Mouse (Mus musculus): Measurements from ENCODE around the gene Col27a1. TPM values are rescaled to one million over a fixed set of nuclear protein-coding genes. Genes with fewer than 3 reads are reported as not detected.

Col27a1 gene
- total and polyA plus RNA-seq, 2 experiments = 2.2 to 5.4 TPM

DNA sequence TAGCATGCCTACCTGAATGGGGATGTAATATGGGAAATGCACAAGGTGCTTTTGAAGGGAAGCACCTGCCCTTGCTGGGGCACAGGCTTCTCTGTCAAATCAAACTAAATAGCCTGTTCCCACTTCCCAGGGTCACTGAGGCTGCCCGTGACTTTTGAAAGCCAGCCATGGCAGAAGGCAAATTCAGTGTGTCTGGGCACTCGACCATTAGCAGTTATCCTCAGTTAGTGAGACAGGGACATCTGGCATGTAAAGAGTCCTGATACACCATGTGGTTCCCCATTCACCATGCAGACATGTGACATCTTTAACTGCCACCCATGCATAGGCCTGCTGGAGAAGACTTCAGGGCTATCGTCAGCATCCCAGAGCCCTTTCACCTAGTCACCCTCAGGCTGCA, 5.3 kb downstream of the Col27a1 start:
- Histone ChIP-seq H3K4me3 (ENCODE audit: insufficient read depth, low read depth, low read length) (no peak overlapping the region), H3K79me2 (ENCODE audit: control insufficient read depth, insufficient read depth, low read length) (no peaks in the 10 kb centered on the region), H3K4me1 (ENCODE audit: control insufficient read depth, insufficient read depth, low read length) (peaks cover 6% of the 10 kb centered on the region), H3K9ac (ENCODE audit: low read depth, low read length) (no peak overlapping the region), H3K27ac (replicated peaks; ENCODE audit: insufficient read depth, low read depth, low read length) (no peak overlapping the region), H3K27me3 (ENCODE audit: control insufficient read depth, insufficient read depth, low read length) (no peaks in the 10 kb centered on the region), H3K36me3 (ENCODE audit: control insufficient read depth, insufficient read depth, low read length) (no peaks in the 10 kb centered on the region)
- no peak for DNase-seq (ENCODE audit: extremely low read depth, low read depth, low spot score)
- 89% methylated on average over 3 of the region's 3 CpGs for WGBS
- no peak for TF ChIP-seq CTCF (IDR thresholded peaks at IDR 0.05; ENCODE audit: low read depth, low read length)
- TF ChIP-seq POLR2A (IDR thresholded peaks at IDR 0.05; ENCODE audit: extremely low read depth, insufficient read depth, low read length) = no peak

DNA sequence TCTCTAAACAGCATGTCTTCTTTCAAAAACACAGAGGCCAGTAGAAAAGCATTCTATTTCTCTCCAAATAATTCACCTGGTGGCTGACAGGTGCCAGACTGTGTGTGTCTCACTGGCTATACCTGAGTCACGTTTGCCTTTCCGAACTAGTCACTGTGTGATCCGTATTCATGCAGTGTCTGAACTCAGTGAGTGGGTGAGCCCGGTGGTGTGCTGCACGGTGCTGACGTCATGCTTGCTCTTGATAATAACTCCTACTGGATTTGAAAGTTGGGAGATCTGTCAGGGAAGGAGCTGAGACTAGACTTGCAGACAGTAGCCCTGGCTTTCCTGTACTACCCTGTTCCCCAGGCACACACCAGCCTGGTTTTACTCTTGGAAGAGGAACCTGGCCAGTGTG, 5.8 kb downstream of the Col27a1 start:
- no peak for DNase-seq (ENCODE audit: extremely low read depth, low read depth, low spot score)
- TF ChIP-seq CTCF (IDR thresholded peaks at IDR 0.05; ENCODE audit: low read depth, low read length) = no peak
- TF ChIP-seq POLR2A (IDR thresholded peaks at IDR 0.05; ENCODE audit: extremely low read depth, insufficient read depth, low read length) = no peak
- H3K27ac ChIP-seq (replicated peaks; ENCODE audit: insufficient read depth, low read depth, low read length) = no peak overlapping the region
- no peaks in the 10 kb centered on the region for H3K79me2 ChIP-seq (ENCODE audit: control insufficient read depth, insufficient read depth, low read length)
- no peaks in the 10 kb centered on the region for H3K27me3 ChIP-seq (ENCODE audit: control insufficient read depth, insufficient read depth, low read length)
- WGBS = 87% methylated on average over 6 of the region's 6 CpGs
- H3K4me1 ChIP-seq (ENCODE audit: control insufficient read depth, insufficient read depth, low read length) = peaks cover 2% of the 10 kb centered on the region; the same call in 1 of the 2 replicates
- no peak overlapping the region for H3K9ac ChIP-seq (ENCODE audit: low read depth, low read length)
- H3K36me3 ChIP-seq (ENCODE audit: control insufficient read depth, insufficient read depth, low read length) = 0 out of 2 replicates have a peak, but pooled peaks cover 1% of the 10 kb centered on the region
- no peak overlapping the region for H3K4me3 ChIP-seq (ENCODE audit: insufficient read depth, low read depth, low read length)

DNA sequence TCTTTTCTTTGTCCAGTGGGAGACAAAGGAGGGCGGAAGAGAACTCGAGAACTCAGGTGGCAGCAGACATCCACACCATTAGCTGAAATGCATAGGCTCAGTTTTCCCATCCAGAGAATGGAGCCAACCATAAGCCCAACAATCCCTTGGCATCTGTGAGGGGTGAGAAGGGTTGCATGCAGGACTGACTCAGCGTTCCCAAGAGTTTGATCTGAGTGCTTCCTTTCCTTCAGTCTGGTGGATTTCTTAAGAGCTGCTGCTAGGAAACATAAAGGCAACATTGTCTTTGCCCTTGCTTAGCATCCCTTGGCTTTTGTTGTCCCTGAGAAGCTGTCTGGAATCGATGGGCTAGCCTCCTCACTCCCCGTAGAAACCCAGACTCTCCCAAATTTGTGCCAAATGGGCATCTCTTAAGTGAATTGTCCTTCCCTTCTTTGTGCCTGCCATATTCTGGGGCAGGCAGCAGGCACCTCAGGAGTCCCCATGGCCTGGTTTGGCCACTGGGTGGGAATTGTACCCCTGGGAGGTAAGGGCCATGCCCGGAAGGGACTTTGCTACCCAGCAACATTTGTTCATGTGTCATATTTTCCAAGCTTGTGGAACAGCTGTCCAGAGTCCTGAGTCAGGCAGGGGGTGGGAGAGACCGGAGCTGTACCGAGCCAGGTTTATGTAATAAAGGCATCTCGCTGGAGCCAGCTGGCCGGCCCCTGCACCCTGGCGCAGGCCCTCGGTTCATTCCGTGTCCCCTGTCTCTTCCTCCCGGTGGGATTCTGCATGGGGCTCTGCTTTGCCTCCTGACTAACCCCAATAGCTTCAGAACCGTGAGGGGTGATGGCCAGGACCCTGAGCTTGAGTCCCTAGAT, 7.5 kb downstream of the Col27a1 start:
- H3K4me3 ChIP-seq (ENCODE audit: insufficient read depth, low read depth, low read length) = no peak overlapping the region
- no peak overlapping the region for H3K27ac ChIP-seq (replicated peaks; ENCODE audit: insufficient read depth, low read depth, low read length)
- H3K36me3 ChIP-seq (ENCODE audit: control insufficient read depth, insufficient read depth, low read length) = 0 out of 2 replicates have a peak, but pooled peaks cover 1% of the 10 kb centered on the region
- 77% methylated on average over 15 of the region's 15 CpGs for WGBS
- no peak overlapping the region for H3K9ac ChIP-seq (ENCODE audit: low read depth, low read length)
- H3K79me2 ChIP-seq (ENCODE audit: control insufficient read depth, insufficient read depth, low read length) = no peaks in the 10 kb centered on the region
- DNase-seq (ENCODE audit: extremely low read depth, low read depth, low spot score) = peak; percentile 84
- H3K4me1 ChIP-seq (ENCODE audit: control insufficient read depth, insufficient read depth, low read length) = no peaks in the 10 kb centered on the region
- TF ChIP-seq POLR2A (IDR thresholded peaks at IDR 0.05; ENCODE audit: extremely low read depth, insufficient read depth, low read length) (no peak), CTCF (IDR thresholded peaks at IDR 0.05; ENCODE audit: low read depth, low read length) (no peak)
- no peaks in the 10 kb centered on the region for H3K27me3 ChIP-seq (ENCODE audit: control insufficient read depth, insufficient read depth, low read length)

DNA sequence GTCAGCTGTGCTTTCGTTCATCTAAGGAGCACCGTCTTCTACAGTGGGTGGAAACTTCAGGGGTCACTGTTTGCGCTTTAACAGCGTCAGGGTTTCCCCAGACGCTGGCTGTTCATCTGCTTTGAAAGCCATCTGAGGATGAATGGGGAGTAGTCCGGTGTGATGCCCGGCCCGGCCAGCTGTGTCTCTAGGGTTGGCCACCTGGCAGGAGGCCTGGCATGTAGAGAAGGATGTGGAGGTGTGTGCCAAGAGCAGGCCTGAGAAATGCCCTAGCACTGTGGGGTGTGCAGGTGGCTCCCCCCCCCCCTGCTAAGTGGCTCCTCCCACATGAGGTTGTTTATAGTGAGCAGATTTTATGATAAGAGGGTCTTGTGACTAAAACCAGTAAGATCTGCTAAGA, 8.4 kb downstream of the Col27a1 start:
- 81% methylated on average over 8 of the region's 8 CpGs for WGBS
- Histone ChIP-seq H3K9ac (ENCODE audit: low read depth, low read length) (no peak overlapping the region), H3K27ac (replicated peaks; ENCODE audit: insufficient read depth, low read depth, low read length) (no peak overlapping the region), H3K36me3 (ENCODE audit: control insufficient read depth, insufficient read depth, low read length) (0 out of 2 replicates have a peak, but pooled peaks cover 1% of the 10 kb centered on the region), H3K79me2 (ENCODE audit: control insufficient read depth, insufficient read depth, low read length) (no peaks in the 10 kb centered on the region), H3K27me3 (ENCODE audit: control insufficient read depth, insufficient read depth, low read length) (no peaks in the 10 kb centered on the region), H3K4me1 (ENCODE audit: control insufficient read depth, insufficient read depth, low read length) (0 out of 2 replicates have a peak, but pooled peaks cover 2% of the 10 kb centered on the region), H3K4me3 (ENCODE audit: insufficient read depth, low read depth, low read length) (no peak overlapping the region)
- DNase-seq (ENCODE audit: extremely low read depth, low read depth, low spot score) = no peak
- no peak for TF ChIP-seq POLR2A (IDR thresholded peaks at IDR 0.05; ENCODE audit: extremely low read depth, insufficient read depth, low read length)
- no peak for TF ChIP-seq CTCF (IDR thresholded peaks at IDR 0.05; ENCODE audit: low read depth, low read length)

- no peak for DNase-seq (ENCODE audit: extremely low read depth, low read depth, low spot score)
- 83% methylated on average over 10 of the region's 10 CpGs for WGBS
- peaks cover 12% of the 10 kb centered on the region for H3K4me1 ChIP-seq (ENCODE audit: control insufficient read depth, insufficient read depth, low read length)
- H3K79me2 ChIP-seq (ENCODE audit: control insufficient read depth, insufficient read depth, low read length) = no peaks in the 10 kb centered on the region
- H3K9ac ChIP-seq (ENCODE audit: low read depth, low read length) = no peak overlapping the region
- H3K27me3 ChIP-seq (ENCODE audit: control insufficient read depth, insufficient read depth, low read length) = no peaks in the 10 kb centered on the region
- H3K36me3 ChIP-seq (ENCODE audit: control insufficient read depth, insufficient read depth, low read length) = 0 out of 2 replicates have a peak, but pooled peaks cover 1% of the 10 kb centered on the region
- no peak overlapping the region for H3K27ac ChIP-seq (replicated peaks; ENCODE audit: insufficient read depth, low read depth, low read length)
- TF ChIP-seq POLR2A (IDR thresholded peaks at IDR 0.05; ENCODE audit: extremely low read depth, insufficient read depth, low read length) (no peak), CTCF (IDR thresholded peaks at IDR 0.05; ENCODE audit: low read depth, low read length) (no peak)
- no peak overlapping the region for H3K4me3 ChIP-seq (ENCODE audit: insufficient read depth, low read depth, low read length)
These were observed 11.6 kb downstream of the Col27a1 start for GRCm38 (mm10) chr4:63225373-63225772.

All from liver, adult 2 months (tissue).